Mouse (Mus musculus): ENCODE measurements at regions not wholly inside any gene's neighbourhood (a gene's known extent, or its start where the extent isn't known, plus 50 kb on each side); places are given as distances from the start of the nearest gene placed in this dataset.
A peak's percentile ranks its signal among the peaks of the same experiment; 100 is the strongest.

GRCm38 (mm10) chr2:61221676-61222075, 258.7 kb upstream of the Rbms1 start:
- DNase-seq (ENCODE audit: low spot score), result no peak

- no peak for DNase-seq (ENCODE audit: low spot score)
These were observed 258.2 kb upstream of the Rbms1 start for GRCm38 (mm10) chr2:61221157-61221556.

GRCm38 (mm10) chr2:61213951-61214350, 251.0 kb upstream of the Rbms1 start:
- no peak for DNase-seq (ENCODE audit: low spot score)

- DNase-seq (ENCODE audit: low spot score), result no peak
These were observed 238.4 kb upstream of the Rbms1 start for GRCm38 (mm10) chr2:61201387-61201786.

- no peak for DNase-seq (ENCODE audit: low spot score)
These were observed 231.0 kb upstream of the Rbms1 start for GRCm38 (mm10) chr2:61193976-61194375.

- no peak for DNase-seq (ENCODE audit: low spot score)
These were observed 219.5 kb upstream of the Rbms1 start for GRCm38 (mm10) chr2:61182424-61182979.

GRCm38 (mm10) chr2:61177801-61178200, 214.8 kb upstream of the Rbms1 start:
- DNase-seq (ENCODE audit: low spot score), result no peak

- DNase-seq (ENCODE audit: low spot score), result no peak
These were observed 213.8 kb upstream of the Rbms1 start for GRCm38 (mm10) chr2:61176807-61177206.

- DNase-seq (ENCODE audit: low spot score), result no peak
These were observed 210.6 kb upstream of the Rbms1 start for GRCm38 (mm10) chr2:61173581-61173980.

GRCm38 (mm10) chr2:61161336-61161735, 198.3 kb upstream of the Rbms1 start:
- DNase-seq (ENCODE audit: low spot score), result no peak

GRCm38 (mm10) chr2:61159761-61160160, 196.8 kb upstream of the Rbms1 start:
- DNase-seq (ENCODE audit: low spot score), result no peak

GRCm38 (mm10) chr2:61138998-61139631, 176.1 kb upstream of the Rbms1 start:
- peak; percentile 32 for DNase-seq (ENCODE audit: low spot score)

- DNase-seq (ENCODE audit: low spot score), result no peak
These were observed 175.6 kb upstream of the Rbms1 start for GRCm38 (mm10) chr2:61138625-61138997.

GRCm38 (mm10) chr2:61137378-61137777, 174.4 kb upstream of the Rbms1 start:
- DNase-seq (ENCODE audit: low spot score), result no peak

- DNase-seq (ENCODE audit: low spot score), result no peak
These were observed 173.9 kb upstream of the Rbms1 start for GRCm38 (mm10) chr2:61136926-61137325.

- no peak for DNase-seq (ENCODE audit: low spot score)
These were observed 160.2 kb upstream of the Rbms1 start for GRCm38 (mm10) chr2:61123046-61123806.

- no peak for DNase-seq (ENCODE audit: low spot score)
These were observed 158.3 kb upstream of the Rbms1 start for GRCm38 (mm10) chr2:61121281-61121680.

GRCm38 (mm10) chr2:61114620-61115019, 151.6 kb upstream of the Rbms1 start:
- no peak for DNase-seq (ENCODE audit: low spot score)

GRCm38 (mm10) chr2:61113916-61114315, 150.9 kb upstream of the Rbms1 start:
- DNase-seq (ENCODE audit: low spot score), result no peak

- no peak for DNase-seq (ENCODE audit: low spot score)
These were observed 147.6 kb upstream of the Rbms1 start for GRCm38 (mm10) chr2:61110591-61110990.

GRCm38 (mm10) chr2:61109564-61109963, 146.6 kb upstream of the Rbms1 start:
- DNase-seq (ENCODE audit: low spot score), result no peak

- no peak for DNase-seq (ENCODE audit: low spot score)
These were observed 142.2 kb upstream of the Rbms1 start for GRCm38 (mm10) chr2:61105169-61105568.

- no peak for DNase-seq (ENCODE audit: low spot score)
These were observed 137.9 kb upstream of the Rbms1 start for GRCm38 (mm10) chr2:61100854-61101253.

Data from ovary, postnatal 36 days (tissue).